Mouse (Mus musculus): ENCODE results near the gene Nfe2.

Gene Nfe2

DNA sequence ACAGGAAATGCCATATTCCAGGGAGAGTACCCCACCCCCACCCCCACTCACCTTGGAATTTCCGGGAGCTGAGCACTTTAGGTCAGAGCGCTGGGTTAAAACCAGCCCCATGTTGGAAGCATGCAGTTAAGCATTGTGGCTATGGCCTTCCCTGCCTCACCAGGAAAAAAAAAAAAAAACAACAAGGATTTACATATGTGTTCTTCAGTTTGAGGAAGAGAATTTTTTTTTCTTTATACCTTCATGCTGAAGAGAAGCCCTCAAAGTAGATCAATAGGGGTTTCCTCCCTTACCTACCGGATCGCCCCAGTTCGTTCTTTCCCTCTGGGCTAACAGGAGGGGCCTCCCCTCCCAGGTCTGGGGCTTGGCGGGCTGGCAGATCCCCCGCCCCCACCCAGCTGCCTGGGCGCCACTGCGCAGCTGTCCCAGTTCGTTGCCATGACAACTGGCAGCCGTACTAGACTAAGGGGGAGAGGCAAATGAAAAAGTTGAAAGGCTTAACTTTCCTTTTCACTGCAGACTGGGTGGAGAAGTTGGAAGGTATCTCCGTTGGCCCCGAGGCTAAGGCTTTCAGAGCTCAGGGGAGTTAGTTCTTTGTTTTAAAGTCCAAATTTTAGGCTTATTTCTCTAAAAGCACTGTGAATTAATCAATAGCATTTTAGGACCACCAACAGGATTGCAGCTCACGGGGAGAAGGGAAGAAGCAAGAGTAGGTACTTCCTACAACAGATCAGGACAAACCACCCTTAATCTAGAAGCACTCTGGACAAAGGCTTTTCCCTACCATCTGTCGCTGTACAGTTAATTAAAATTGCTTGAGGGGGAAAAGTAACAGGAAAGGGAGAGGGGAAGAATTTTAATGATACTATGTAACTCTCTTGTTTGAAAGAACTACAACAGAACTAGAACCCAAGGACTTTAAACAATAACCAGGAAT, 43.0 kb downstream of the Nfe2 start:
- peak; percentile 92 for DNase-seq (ENCODE audit: low spot score)

DNA sequence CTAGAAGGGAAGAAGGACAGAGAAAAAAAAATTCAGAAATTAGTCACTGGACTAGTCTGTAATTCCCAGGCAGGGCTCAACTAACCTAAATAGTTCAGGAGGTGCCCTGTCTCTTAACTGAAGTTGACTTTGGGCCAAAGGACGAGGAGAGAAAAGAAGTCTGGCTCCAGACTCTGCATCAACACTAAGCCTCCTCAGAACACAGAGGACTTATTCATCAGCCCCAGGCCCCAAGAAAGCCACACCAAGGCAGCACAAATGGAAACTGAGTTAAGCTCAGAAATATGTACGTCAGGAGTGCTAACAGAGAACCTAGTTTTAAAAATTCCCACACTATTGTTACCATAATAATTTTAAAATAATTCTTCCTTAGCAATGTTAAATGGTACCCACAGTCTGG, 44.1 kb downstream of the Nfe2 start:
- DNase-seq (ENCODE audit: low spot score), result no peak

DNA sequence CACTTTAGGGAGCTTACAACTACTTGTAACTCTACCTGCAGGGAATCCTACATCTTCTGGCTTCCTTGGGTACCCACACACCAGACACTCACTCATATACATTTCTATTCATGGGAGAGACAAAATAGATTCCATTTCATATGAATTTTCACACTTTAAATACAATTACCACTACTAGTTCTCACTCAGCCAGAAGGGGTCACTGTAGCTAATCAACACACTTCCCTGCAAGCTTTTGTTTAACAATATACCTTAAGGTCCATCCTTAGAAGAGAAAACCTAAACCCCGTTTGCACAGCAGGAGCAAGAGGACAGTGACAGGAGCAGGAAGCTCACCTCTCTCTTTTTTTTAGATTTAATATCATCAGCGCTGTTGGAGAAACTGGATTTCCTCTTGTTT, 53.0 kb downstream of the Nfe2 start:
- peak; percentile 51 for DNase-seq (ENCODE audit: low spot score)

DNA sequence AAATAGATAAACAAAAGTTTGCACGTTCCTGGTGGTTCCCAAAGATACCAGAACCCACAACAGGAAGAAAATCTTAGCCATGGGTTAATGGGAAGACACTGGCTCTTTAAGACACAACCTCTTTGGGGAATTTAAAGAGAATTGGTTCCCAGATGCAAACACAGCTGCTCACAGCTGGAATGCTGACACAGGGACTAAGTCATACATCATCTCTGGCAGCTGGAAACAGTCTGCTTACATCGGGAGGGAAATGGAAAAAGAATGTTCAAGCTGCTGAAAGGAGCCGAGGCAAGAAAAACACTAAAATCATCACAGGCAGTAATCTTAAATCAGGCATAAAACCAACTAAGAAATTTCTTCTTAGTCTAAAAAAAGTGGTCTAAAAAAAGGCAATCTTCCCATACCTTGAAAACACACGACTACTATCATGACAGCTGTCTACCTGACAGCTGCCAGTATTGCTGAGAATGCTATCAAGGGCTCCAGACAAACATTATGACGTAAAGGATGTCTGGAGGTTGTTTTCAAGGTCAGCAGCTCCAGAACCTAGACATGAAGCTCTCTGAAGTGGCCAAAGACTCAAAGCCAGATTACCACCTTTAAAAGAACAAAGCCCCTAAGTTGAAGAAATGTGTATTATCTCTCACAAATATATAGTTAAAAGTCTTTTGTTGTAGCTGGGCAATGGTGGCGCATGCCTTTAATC, 56.0 kb downstream of the Nfe2 start:
- no peak for DNase-seq (ENCODE audit: low spot score)

All from MN1 (cell line).